Mouse (Mus musculus) liver, embryonic 18 days (tissue): ENCODE data around the gene Yars. TPM values are rescaled to one million over a fixed set of nuclear protein-coding genes. Genes with fewer than 3 reads are reported as not detected.

Source experiments
- polyA plus RNA-seq: library from polyadenylated mRNA; depleted of rRNA; stranded (reverse); fragments of >200 nt; gene quantifications from 2 replicates; pipeline ENCODE4 v1.2.3, GENCODE M21; 2012; rRNA removed

The Yars gene
- 28.1 and 30.4 TPM in 2 replicates for polyA plus RNA-seq

DNA sequence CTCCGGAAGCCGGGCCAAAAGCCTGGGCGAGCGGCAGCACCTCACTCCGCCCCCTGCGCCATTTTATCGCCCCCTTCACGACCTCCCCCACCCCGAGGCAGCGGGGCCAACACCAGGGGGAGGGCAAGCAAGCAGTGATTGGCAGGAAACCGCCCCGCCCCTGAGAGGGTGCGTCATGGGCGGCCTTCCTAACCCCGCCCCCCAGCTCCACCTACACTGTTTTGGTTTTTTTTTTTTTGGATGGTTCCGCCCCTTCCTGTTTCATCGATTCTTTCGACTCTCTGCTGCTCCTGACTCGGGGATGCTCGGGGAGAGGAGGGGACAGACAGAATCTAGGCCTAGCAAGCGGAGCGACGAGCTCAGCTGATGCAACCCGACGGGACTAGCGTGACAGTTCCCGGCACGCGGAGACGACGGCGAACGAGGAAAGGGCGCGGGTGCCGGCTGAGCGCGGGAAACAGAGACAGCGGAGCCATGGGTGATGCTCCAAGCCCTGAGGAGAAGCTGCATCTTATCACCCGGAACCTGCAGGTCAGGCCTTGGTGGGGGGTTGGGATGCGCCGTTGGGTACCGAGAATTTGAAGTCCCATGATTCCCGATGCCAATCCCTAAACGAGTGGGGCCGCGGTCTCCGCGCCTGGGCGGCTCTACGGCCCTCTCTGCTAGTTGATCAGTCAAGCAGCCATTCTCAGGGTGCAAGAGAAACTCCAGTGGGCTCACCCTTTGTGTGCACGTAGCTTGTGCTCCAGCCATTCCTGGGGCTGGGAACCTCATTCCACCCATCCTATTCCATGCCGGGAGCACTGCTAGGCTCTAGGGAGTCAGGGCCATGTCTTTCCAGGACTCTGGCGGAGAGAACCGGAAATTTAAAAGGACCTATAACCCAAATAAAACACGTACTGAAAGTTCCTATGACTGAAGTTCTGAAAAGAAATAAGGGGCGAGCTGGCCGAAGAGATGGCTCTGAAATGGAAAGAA, at the start of gene Yars, which contains the start of gene S100pbp:
Gene Yars (plus strand): TSS at position 219 of the 978 bp plus-strand sequence.
Gene S100pbp (minus strand): TSS at position 186 of the 978 bp plus-strand sequence.

GRCm38 (mm10) chr4:129261196-129261595, 71.6 kb downstream of the Yars start, which contains the start of gene C77080:
Gene C77080, minus strand, starts transcription at chr4:129261404.

Other genes starting within 250 kb of the Yars start
- gene Azin2, start 227.3 kb upstream of the Yars start, polyA plus RNA-seq = 1.00 and 1.1 TPM in 2 replicates
- 73.1 and 79.8 TPM in 2 replicates for gene Ak2, start 197.8 kb upstream of the Yars start, polyA plus RNA-seq
- gene Rnf19b, start 131.5 kb upstream of the Yars start, polyA plus RNA-seq = 12.7 and 14.0 TPM in 2 replicates
- gene Tmem54, start 84.2 kb upstream of the Yars start, polyA plus RNA-seq = 0.08 and 0.26 TPM in 2 replicates
- 0.97 and 1.1 TPM in 2 replicates for gene Hpca, start 67.7 kb upstream of the Yars start, polyA plus RNA-seq
- 0.29 and 0.31 TPM in 2 replicates for gene Fndc5, start 52.8 kb upstream of the Yars start, polyA plus RNA-seq
- 10.8 and 13.9 TPM in 2 replicates for gene S100pbp, start within 50 bp of the Yars start, polyA plus RNA-seq
- gene C77080, start 71.6 kb downstream of the Yars start, polyA plus RNA-seq = 4.0 and 4.2 TPM in 2 replicates
- 0.02 and 0.03 TPM in 2 replicates for gene Sync, start 97.9 kb downstream of the Yars start, polyA plus RNA-seq
- gene Rbbp4, start 145.6 kb downstream of the Yars start, polyA plus RNA-seq = 41.9 and 43.1 TPM in 2 replicates
- 32.4 and 33.6 TPM in 2 replicates for gene Zbtb8os, start 145.9 kb downstream of the Yars start, polyA plus RNA-seq
- gene Zbtb8a, start 188.4 kb downstream of the Yars start, polyA plus RNA-seq = 2.6 TPM in 2 replicates